Mouse (Mus musculus) brown adipose tissue, adult 24 weeks (tissue): ENCODE measurements around the gene Plcb1. TPM values are rescaled to one million over a fixed set of nuclear protein-coding genes. Genes with fewer than 3 reads are reported as not detected.
"Not testable (repeated sequence)": the region's sequence is repeated elsewhere in the genome, so short reads cannot be mapped to it uniquely, and the experiment has no call there.

Experiments used
- H3K27ac ChIP-seq: fragments of 200-500 bp; replicated peaks from 2 replicates; pipeline ENCODE4 v1.5.1; 2012; ENCODE audit warnings: low read depth, mild to moderate bottlenecking, low read length
- H3K4me1 ChIP-seq: fragments of 200-500 bp; 2 replicates; pipeline ENCODE4 v1.6.1; 2012; ENCODE audit warnings: low read length, mixed read lengths; ENCODE audit not compliant: control insufficient read depth, insufficient read depth, insufficient read length
- H3K4me3 ChIP-seq: fragments of 200-500 bp; 2 replicates; pipeline ENCODE4 v1.5.1; 2012; ENCODE audit warnings: low read depth, mild to moderate bottlenecking, low read length, moderate library complexity; ENCODE audit not compliant: insufficient read depth
- polyA plus RNA-seq: library from polyadenylated mRNA; stranded (reverse); fragments of >200 nt; gene quantifications from 2 replicates; pipeline ENCODE4 v1.2.4, GENCODE M21; 2012; ENCODE audit not compliant: missing spikeins, insufficient read depth, insufficient read length

Gene Plcb1
- polyA plus RNA-seq, 1 experiment, result 8.9 TPM

- Histone ChIP-seq H3K4me3 (no peak overlapping the region), H3K4me1 (peaks cover 6% of the 10 kb centered on the region; the same call in 1 of the 2 replicates)
Observed at GRCm38 (mm10) chr2:134946331-134946730, 160.5 kb downstream of the Plcb1 start.

GRCm38 (mm10) chr2:134946911-134947310 lies 161.0 kb downstream of the Plcb1 start:
- no peak overlapping the region for H3K4me3 ChIP-seq
- H3K4me1 ChIP-seq, result peaks cover 3% of the 10 kb centered on the region; the same call in 1 of the 2 replicates
- no peak overlapping the region for H3K27ac ChIP-seq

More at GRCm38 (mm10) chr2:134946331-134946730, 160.5 kb downstream of the Plcb1 start:
- H3K27ac ChIP-seq, result no peak overlapping the region

- Histone ChIP-seq H3K4me3 (no peak overlapping the region), H3K27ac (no peak overlapping the region), H3K4me1 (0 out of 2 replicates have a peak, but pooled peaks cover 2% of the 10 kb centered on the region)
Observed at GRCm38 (mm10) chr2:134952088-134952487, 166.2 kb downstream of the Plcb1 start.

- Histone ChIP-seq H3K27ac (no peak overlapping the region), H3K4me1 (0 out of 2 replicates have a peak, but pooled peaks cover 2% of the 10 kb centered on the region), H3K4me3 (no peak overlapping the region)
Observed at GRCm38 (mm10) chr2:134956436-134956835, 170.6 kb downstream of the Plcb1 start.

- no peak overlapping the region for H3K27ac ChIP-seq
- no peaks in the 10 kb centered on the region; the same call in none of the 2 replicates for H3K4me1 ChIP-seq
- H3K4me3 ChIP-seq, result no peak overlapping the region
Observed at GRCm38 (mm10) chr2:134966131-134966530, 180.3 kb downstream of the Plcb1 start.

GRCm38 (mm10) chr2:134968380-134968779 lies 182.5 kb downstream of the Plcb1 start:
- Histone ChIP-seq H3K4me1 (no peaks in the 10 kb centered on the region; the same call in 1 of the 2 replicates), H3K27ac (no peak overlapping the region), H3K4me3 (no peak overlapping the region)

- H3K27ac ChIP-seq, result no peak overlapping the region
- peaks cover 15% of the 10 kb centered on the region for H3K4me1 ChIP-seq
- no peak overlapping the region for H3K4me3 ChIP-seq
Observed at GRCm38 (mm10) chr2:134972376-134972775, 186.5 kb downstream of the Plcb1 start.

- H3K27ac ChIP-seq, result no peak overlapping the region
- peaks cover 15% of the 10 kb centered on the region for H3K4me1 ChIP-seq
- H3K4me3 ChIP-seq, result no peak overlapping the region
Observed at GRCm38 (mm10) chr2:134974711-134975110, 188.8 kb downstream of the Plcb1 start.

GRCm38 (mm10) chr2:134976796-134977330 lies 191.0 kb downstream of the Plcb1 start:
- Histone ChIP-seq H3K4me3 (no peak overlapping the region), H3K27ac (no peak overlapping the region), H3K4me1 (peaks cover 15% of the 10 kb centered on the region)

- Histone ChIP-seq H3K4me3 (no peak overlapping the region), H3K27ac (no peak overlapping the region), H3K4me1 (peaks cover 15% of the 10 kb centered on the region)
Observed at GRCm38 (mm10) chr2:134977641-134978040, 191.8 kb downstream of the Plcb1 start.

GRCm38 (mm10) chr2:134981394-134981793 lies 195.5 kb downstream of the Plcb1 start:
- Histone ChIP-seq H3K27ac (no peak overlapping the region), H3K4me1 (peaks cover 5% of the 10 kb centered on the region; the same call in 1 of the 2 replicates), H3K4me3 (no peak overlapping the region)

GRCm38 (mm10) chr2:134984884-134985283 lies 199.0 kb downstream of the Plcb1 start:
- Histone ChIP-seq H3K4me3 (no peak overlapping the region), H3K4me1 (no peaks in the 10 kb centered on the region), H3K27ac (no peak overlapping the region)

- no peak overlapping the region for H3K27ac ChIP-seq
- no peaks in the 10 kb centered on the region for H3K4me1 ChIP-seq
- no peak overlapping the region for H3K4me3 ChIP-seq
Observed at GRCm38 (mm10) chr2:134987978-134988377, 202.1 kb downstream of the Plcb1 start.

- H3K4me3 ChIP-seq, result no peak overlapping the region
- no peak overlapping the region for H3K27ac ChIP-seq
- H3K4me1 ChIP-seq, result no peaks in the 10 kb centered on the region
Observed at GRCm38 (mm10) chr2:134989650-134990292, 203.9 kb downstream of the Plcb1 start.

GRCm38 (mm10) chr2:135007134-135007533 lies 221.3 kb downstream of the Plcb1 start:
- Histone ChIP-seq H3K27ac (no peak overlapping the region), H3K4me3 (no peak overlapping the region), H3K4me1 (no peaks in the 10 kb centered on the region)

- not testable (repeated sequence) for H3K4me3 ChIP-seq, H3K27ac ChIP-seq, H3K4me1 ChIP-seq
Observed at GRCm38 (mm10) chr2:135007885-135008284, 222.0 kb downstream of the Plcb1 start.
